Mouse (Mus musculus) urinary bladder, adult 18-20 months (tissue): ENCODE results near the gene Atg10.

Source experiments
- DNase-seq, 2 experiments: peaks; one replicate each; pipeline ENCODE4 v3.0.0; 2022; ENCODE audit warnings: low spot score in 2 of 2, mixed read lengths in 2 of 2

Gene Atg10

GRCm38 (mm10) chr13:91037405-91037804, 186.4 kb downstream of the Atg10 start:
- DNase-seq: no peak

- no peak for DNase-seq
Observed at GRCm38 (mm10) chr13:91031836-91032235, 191.9 kb downstream of the Atg10 start.

- no peak for DNase-seq
Observed at GRCm38 (mm10) chr13:91023447-91023846, 200.3 kb downstream of the Atg10 start.

GRCm38 (mm10) chr13:91011851-91012250, 211.9 kb downstream of the Atg10 start:
- DNase-seq: no peak

- DNase-seq: no peak
Observed at GRCm38 (mm10) chr13:90995034-90995629, 228.6 kb downstream of the Atg10 start.

GRCm38 (mm10) chr13:90993602-90994001, 230.2 kb downstream of the Atg10 start:
- DNase-seq: no peak

GRCm38 (mm10) chr13:90992948-90993347, 230.8 kb downstream of the Atg10 start:
- DNase-seq: no peak

- DNase-seq: no peak
Observed at GRCm38 (mm10) chr13:90988226-90988625, 235.5 kb downstream of the Atg10 start.

- no peak for DNase-seq
Observed at GRCm38 (mm10) chr13:90985417-90985816, 238.4 kb downstream of the Atg10 start.

GRCm38 (mm10) chr13:90984073-90984472, 239.7 kb downstream of the Atg10 start:
- DNase-seq: no peak

- DNase-seq: no peak
Observed at GRCm38 (mm10) chr13:90981798-90982197, 242.0 kb downstream of the Atg10 start.

- DNase-seq: no peak
Observed at GRCm38 (mm10) chr13:90980878-90981674, 242.7 kb downstream of the Atg10 start.

GRCm38 (mm10) chr13:90977057-90977456, 246.7 kb downstream of the Atg10 start:
- DNase-seq: no peak

- DNase-seq: no peak
Observed at GRCm38 (mm10) chr13:90973409-90973808, 250.4 kb downstream of the Atg10 start.

GRCm38 (mm10) chr13:90970259-90971017, 253.3 kb downstream of the Atg10 start:
- DNase-seq: no peak

- no peak for DNase-seq
Observed at GRCm38 (mm10) chr13:90968940-90969339, 254.8 kb downstream of the Atg10 start.

- DNase-seq: peak; percentile 62 to 78
Observed at GRCm38 (mm10) chr13:90967422-90967821, 256.3 kb downstream of the Atg10 start.

GRCm38 (mm10) chr13:90965996-90966395, 257.8 kb downstream of the Atg10 start:
- no peak for DNase-seq

- no peak for DNase-seq
Observed at GRCm38 (mm10) chr13:90964511-90964910, 259.3 kb downstream of the Atg10 start.

GRCm38 (mm10) chr13:90962836-90963760, 260.7 kb downstream of the Atg10 start:
- DNase-seq: no peak

GRCm38 (mm10) chr13:90960591-90960990, 263.2 kb downstream of the Atg10 start:
- DNase-seq: no peak
